Mouse (Mus musculus) heart, postnatal 4 days (tissue): ENCODE measurements around the gene Gm16181. TPM values are rescaled to one million over a fixed set of nuclear protein-coding genes. Genes with fewer than 3 reads are reported as not detected.

Experiments
- microRNA-seq, 2 experiments: library from miRNA; unstranded; fragments of <30 nt; microRNA quantifications; one replicate each; pipeline ENCODE4 v1.2.0; 2021 to 2022
- total RNA-seq, 2 experiments: library from RNA; stranded (reverse); gene quantifications; 2 replicates each; pipeline ENCODE4 v1.2.3; 2021

The Gm16181 gene
- total RNA-seq, 2 experiments from 2014 or later = 0.52 TPM; not detected in 1

Small RNA genes within 50 kb of the gene (microRNA-seq; reads per million reads assigned to microRNA genes)
- gene Mir6973a = 0 reads per million in 2 experiments
- gene Mir6974 = 0 reads per million in 2 experiments
- gene Mir6975 = 2.9 to 3.1 reads per million in 2 experiments
- gene Mir8094 = 1.2 to 1.4 reads per million in 2 experiments

Other genes with a start within 250 kb of the Gm16181 start
- gene Hspa1a, start 248.7 kb upstream of the Gm16181 start, total RNA-seq = 1 to 10 TPM; 2.6 to 2.9 TPM
- gene Hspa1l, start 248.1 kb upstream of the Gm16181 start, total RNA-seq = 1 to 10 TPM; 5.3 to 6.6 TPM
- gene Lsm2, start 239.0 kb upstream of the Gm16181 start, total RNA-seq = 10 to 100 TPM; 52.2 to 55.0 TPM
- gene Vars, start 219.8 kb upstream of the Gm16181 start, total RNA-seq = 10 to 100 TPM; 46.7 to 49.0 TPM
- gene Vwa7, start 204.3 kb upstream of the Gm16181 start, total RNA-seq = 1 to 10 TPM; 1.6 to 1.8 TPM
- 1 to 10 TPM in 1 of 2 experiments, under 1 TPM in 1; 0.74 to 1.3 TPM for gene Sapcd1, start 192.8 kb upstream of the Gm16181 start, total RNA-seq
- 1 to 10 TPM; 4.0 to 6.5 TPM for gene Msh5, start 174.1 kb upstream of the Gm16181 start, total RNA-seq
- 100 to 1,000 TPM; 166 to 167 TPM for gene Clic1, start 170.9 kb upstream of the Gm16181 start, total RNA-seq
- gene Ddah2, start 161.8 kb upstream of the Gm16181 start, total RNA-seq = 100 to 1,000 TPM; 104 to 106 TPM
- gene Ly6g6c, start 155.4 kb upstream of the Gm16181 start, total RNA-seq = not detected
- under 1 TPM in 1 of 2 experiments, not detected in 1; 0.47 TPM for gene Mpig6b, start 154.7 kb upstream of the Gm16181 start, total RNA-seq
- not detected for gene Ly6g6e, start 143.9 kb upstream of the Gm16181 start, total RNA-seq
- 1 to 10 TPM; 1.6 to 2.4 TPM for gene Ly6g6d, start 142.8 kb upstream of the Gm16181 start, total RNA-seq
- not detected for gene Ly6g6f, start 135.2 kb upstream of the Gm16181 start, total RNA-seq
- gene Abhd16a, start 131.6 kb upstream of the Gm16181 start, total RNA-seq = 10 to 100 TPM; 50.6 to 53.5 TPM
- not detected for gene Ly6g5c, start 112.6 kb upstream of the Gm16181 start, total RNA-seq
- under 1 TPM; 0.52 to 0.62 TPM for gene Ly6g5b, start 105.4 kb upstream of the Gm16181 start, total RNA-seq
- gene Gpank1, start 99.4 kb upstream of the Gm16181 start, total RNA-seq = 1 to 10 TPM; 6.0 to 6.2 TPM
- gene Csnk2b, start 98.8 kb upstream of the Gm16181 start, total RNA-seq = 100 to 1,000 TPM; 189 to 196 TPM
- gene D17H6S53E, start 94.5 kb upstream of the Gm16181 start, total RNA-seq = 10 to 100 TPM; 26.6 to 27.3 TPM
- not detected for gene Apom, start 88.8 kb upstream of the Gm16181 start, total RNA-seq
- 100 to 1,000 TPM; 318 to 321 TPM for gene Bag6, start 85.7 kb upstream of the Gm16181 start, total RNA-seq
- 100 to 1,000 TPM; 248 to 251 TPM for gene Prrc2a, start 55.9 kb upstream of the Gm16181 start, total RNA-seq
- 1 to 10 TPM; 2.9 to 3.4 TPM for gene Aif1, start 44.8 kb upstream of the Gm16181 start, total RNA-seq
- 1 to 10 TPM; 4.2 to 4.8 TPM for gene Lst1, start 32.4 kb upstream of the Gm16181 start, total RNA-seq
- 1 to 10 TPM in 1 of 2 experiments, under 1 TPM in 1; 0.81 to 1.0 TPM for gene Ltb, start 26.4 kb upstream of the Gm16181 start, total RNA-seq
- 1 to 10 TPM in 1 of 2 experiments, under 1 TPM in 1; 0.76 to 1.3 TPM for gene Tnf, start 18.8 kb upstream of the Gm16181 start, total RNA-seq
- under 1 TPM; 0.26 to 0.32 TPM for gene Lta, start 15.5 kb upstream of the Gm16181 start, total RNA-seq
- gene Atp6v1g2, start 12.8 kb downstream of the Gm16181 start, total RNA-seq = 1 to 10 TPM; 8.0 to 9.3 TPM
- 10 to 100 TPM; 10.8 to 11.0 TPM for gene Nfkbil1, start 15.0 kb downstream of the Gm16181 start, total RNA-seq
- gene Ddx39b, start 20.9 kb downstream of the Gm16181 start, total RNA-seq = 100 to 1,000 TPM; 221 to 230 TPM
- 10 to 100 TPM; 45.9 to 50.4 TPM for gene H2-D1, start 41.9 kb downstream of the Gm16181 start, total RNA-seq
- gene H2-Q1, start 99.6 kb downstream of the Gm16181 start, total RNA-seq = under 1 TPM; 0.43 to 0.55 TPM
- under 1 TPM; 0.64 to 0.77 TPM for gene H2-Q2, start 121.4 kb downstream of the Gm16181 start, total RNA-seq
- 1 to 10 TPM; 8.0 TPM for gene H2-Q4, start 158.8 kb downstream of the Gm16181 start, total RNA-seq
- gene H2-Q6, start 204.0 kb downstream of the Gm16181 start, total RNA-seq = under 1 TPM; 0.21 to 0.52 TPM
- gene H2-Q7, start 218.3 kb downstream of the Gm16181 start, total RNA-seq = under 1 TPM; 0.69 to 0.92 TPM
- gene H2-Q10, start 249.3 kb downstream of the Gm16181 start, total RNA-seq = under 1 TPM; 0.19 to 0.36 TPM